Mouse (Mus musculus) urinary bladder, postnatal 4 days (tissue): ENCODE results near the gene Tbc1d22a.

ENCODE experiments used
- DNase-seq, 2 experiments: peaks; one replicate each; pipeline ENCODE4 v3.0.0; 2021 to 2022; ENCODE audit warnings: low spot score in 2 of 2

The Tbc1d22a gene

DNA sequence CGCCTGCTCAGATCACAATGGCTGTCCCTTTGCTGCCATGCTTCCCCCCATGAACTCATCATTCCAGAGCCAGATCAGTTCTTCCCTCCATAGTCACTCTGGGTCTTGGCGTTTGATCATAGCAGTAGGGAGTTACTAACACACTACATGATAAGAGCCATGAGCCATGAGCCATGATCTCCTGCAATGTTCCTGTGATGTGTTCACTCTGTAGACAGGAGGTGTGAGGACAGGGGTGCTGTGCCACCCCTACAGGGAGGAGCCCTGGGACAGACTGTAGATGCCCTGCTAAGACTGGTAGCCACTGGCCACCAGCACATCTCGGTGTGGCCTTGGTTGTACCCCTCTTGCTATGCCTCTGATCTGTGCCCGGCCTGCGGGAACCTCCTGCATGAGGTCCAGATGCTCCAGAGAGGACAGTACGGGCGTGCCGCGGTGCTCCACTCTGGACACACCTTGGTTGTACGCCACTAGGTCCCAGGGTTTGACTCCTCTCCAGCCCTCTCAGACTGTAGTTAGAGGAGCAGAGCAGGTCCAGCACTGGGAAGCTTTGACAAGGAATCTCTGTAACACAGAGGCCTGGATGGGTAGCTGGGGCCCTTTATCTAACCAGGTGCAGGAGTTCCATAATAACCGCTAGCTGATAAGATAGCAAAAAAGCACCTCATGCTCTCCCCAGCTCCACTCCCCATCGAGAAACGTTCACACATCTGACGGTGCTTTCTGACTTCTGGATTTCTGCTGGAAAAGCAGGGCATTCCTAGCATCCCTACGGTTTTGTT is 224.9 kb downstream of the Tbc1d22a start:
- DNase-seq: no peak

- no peak for DNase-seq
Observed at GRCm38 (mm10) chr15:86444271-86444670, 230.0 kb downstream of the Tbc1d22a start.

- no peak for DNase-seq
Observed at GRCm38 (mm10) chr15:86446064-86446463, 231.8 kb downstream of the Tbc1d22a start.

DNA sequence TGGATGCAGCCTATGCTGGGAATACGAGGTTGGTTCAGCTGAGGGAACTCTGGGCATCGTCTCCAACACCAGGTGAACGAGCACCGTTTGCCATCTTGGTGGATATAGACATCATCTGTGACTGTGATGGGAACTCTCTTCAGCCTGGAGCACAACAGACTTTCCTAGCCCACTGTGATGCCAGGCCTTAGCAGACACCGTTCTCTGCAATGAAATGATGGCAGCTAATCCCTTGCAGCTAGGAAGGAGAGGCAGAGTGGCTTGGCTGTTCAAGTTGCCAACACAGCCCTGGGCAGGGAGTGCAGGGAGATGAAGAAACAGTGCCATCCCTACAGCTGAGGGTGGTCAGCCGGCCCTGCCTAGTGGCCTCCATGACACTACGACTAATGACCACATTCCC is 233.0 kb downstream of the Tbc1d22a start:
- no peak for DNase-seq

DNA sequence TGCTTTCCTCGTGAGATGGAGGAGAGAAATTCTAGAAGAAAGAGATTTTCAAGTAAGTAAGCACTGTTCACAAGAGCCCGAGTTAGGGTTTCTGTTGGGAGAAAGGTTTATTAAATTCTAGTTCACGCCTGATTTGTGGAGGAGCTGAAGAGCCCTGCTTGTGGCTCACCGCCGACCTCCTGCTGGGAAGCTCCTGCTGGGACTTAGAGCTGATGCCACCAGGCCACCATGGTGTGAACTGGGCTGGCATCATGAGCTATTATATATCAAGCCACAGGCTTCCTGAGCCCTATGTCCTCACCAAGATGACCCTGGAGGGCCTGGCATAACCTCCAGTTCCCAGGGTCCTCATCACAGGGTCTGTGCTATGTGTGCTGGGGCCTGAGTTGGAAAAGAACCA is 235.0 kb downstream of the Tbc1d22a start:
- no peak for DNase-seq

GRCm38 (mm10) chr15:86449794-86450193 is 235.5 kb downstream of the Tbc1d22a start:
- no peak for DNase-seq

DNA sequence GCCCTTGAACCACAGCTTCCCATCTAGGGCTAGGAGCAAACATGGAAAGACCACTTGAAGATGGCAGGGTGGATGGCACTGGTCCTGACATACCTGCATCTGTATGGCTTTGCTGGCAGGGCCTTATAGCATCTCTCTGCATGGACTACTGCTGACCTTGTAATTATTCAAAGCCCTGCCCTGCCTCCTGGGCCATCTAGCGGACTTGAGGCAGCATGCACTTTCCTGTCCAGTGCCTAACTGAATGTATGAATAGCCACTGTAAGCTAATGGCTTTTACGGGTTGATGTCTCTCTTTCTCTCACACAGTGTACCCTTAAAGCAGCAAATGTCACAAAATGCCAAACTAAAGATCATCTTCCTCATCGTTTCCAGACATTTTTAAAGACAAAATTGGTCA is 245.2 kb downstream of the Tbc1d22a start:
- DNase-seq: no peak

GRCm38 (mm10) chr15:86462636-86463035 is 248.4 kb downstream of the Tbc1d22a start:
- DNase-seq: no peak

- DNase-seq: no peak
Observed at GRCm38 (mm10) chr15:86468082-86468481, 253.8 kb downstream of the Tbc1d22a start.

DNA sequence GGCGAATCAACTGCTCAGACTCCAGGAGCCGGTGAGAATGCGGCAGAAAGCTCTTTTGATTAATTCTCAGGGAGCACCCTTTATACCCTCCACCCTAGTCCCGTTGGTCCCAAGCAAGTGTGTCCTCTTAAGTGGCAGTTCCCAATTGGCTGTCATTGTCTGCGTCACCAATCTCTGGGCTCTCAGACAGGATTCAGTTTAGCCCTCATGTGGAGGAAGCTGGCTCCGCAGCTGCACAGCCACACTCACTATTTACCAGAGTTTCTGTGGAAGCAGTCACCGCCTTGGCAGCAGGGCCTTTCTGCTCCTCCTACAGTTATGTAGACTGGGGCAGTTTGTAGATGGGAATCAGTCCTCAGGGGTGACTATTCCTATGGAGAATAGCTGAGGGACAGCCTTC is 256.9 kb downstream of the Tbc1d22a start:
- no peak for DNase-seq

DNA sequence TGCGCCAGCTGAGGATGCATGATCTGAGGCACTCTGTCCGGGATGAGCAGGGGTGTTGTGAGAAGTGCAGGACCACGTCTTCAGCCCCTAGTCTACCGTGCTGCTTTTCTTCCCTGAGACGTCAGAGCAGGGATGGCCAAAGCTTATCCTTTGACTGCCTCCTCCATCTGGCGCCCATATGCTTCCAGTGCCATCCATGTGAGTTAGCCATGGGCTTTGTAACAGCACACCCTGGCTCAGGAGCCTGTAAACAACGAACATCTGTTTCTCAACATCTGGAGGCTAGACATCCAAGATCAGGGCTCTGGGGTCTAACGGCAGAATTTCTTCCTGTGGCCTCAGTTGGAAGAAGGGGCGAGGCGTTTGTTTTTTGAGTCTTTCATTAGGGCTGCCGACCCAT is 259.2 kb downstream of the Tbc1d22a start:
- no peak for DNase-seq

DNA sequence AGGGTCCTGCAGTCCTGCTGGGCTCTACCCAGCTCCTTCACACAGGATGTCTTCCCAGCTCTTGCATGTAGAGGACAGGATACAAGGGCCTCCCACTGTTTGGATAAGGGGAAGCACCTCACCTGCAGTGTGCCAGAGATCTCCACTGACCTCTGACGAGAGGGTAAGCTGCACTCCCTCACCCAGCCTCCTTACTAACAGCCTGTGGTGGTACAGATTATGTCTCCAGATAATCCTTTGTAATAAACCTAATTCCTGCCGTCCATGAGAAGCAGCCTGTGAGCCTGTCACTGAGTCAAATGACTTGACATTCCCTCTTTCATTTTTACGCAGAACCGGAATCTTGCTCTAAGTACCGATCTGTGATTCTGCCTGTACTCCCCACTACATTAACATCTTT is 260.7 kb downstream of the Tbc1d22a start:
- no peak for DNase-seq

- no peak for DNase-seq
Observed at GRCm38 (mm10) chr15:86476483-86476882, 262.2 kb downstream of the Tbc1d22a start.

- DNase-seq: no peak
Observed at GRCm38 (mm10) chr15:86477032-86477431, 262.8 kb downstream of the Tbc1d22a start.

- no peak for DNase-seq
Observed at GRCm38 (mm10) chr15:86477471-86477992, 263.3 kb downstream of the Tbc1d22a start.

GRCm38 (mm10) chr15:86478685-86479502 is 264.6 kb downstream of the Tbc1d22a start:
- DNase-seq: peak in 1 of 2 experiments; percentile 28

GRCm38 (mm10) chr15:86482362-86482761 is 268.1 kb downstream of the Tbc1d22a start:
- no peak for DNase-seq

DNA sequence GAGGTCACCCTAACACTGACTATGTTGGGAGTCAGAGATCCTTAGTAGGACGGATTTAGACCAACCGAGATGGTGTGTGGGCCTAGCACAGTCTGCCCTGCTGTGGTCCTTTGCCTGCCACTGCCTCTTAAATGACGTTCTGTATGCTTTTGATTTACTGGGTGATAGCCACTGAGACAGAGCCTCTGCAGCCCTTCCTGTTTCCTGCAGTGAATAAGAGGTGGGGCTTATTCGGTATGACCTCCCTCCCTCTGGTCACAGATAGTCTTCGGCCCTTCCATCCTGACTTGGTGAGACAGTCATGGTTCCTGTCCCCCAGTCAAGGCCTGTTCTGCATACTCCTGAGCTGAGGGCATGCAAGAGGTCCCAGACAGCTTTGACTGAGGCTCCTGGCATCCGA is 271.6 kb downstream of the Tbc1d22a start:
- no peak for DNase-seq

GRCm38 (mm10) chr15:86487359-86487758 is 273.1 kb downstream of the Tbc1d22a start:
- no peak for DNase-seq

DNA sequence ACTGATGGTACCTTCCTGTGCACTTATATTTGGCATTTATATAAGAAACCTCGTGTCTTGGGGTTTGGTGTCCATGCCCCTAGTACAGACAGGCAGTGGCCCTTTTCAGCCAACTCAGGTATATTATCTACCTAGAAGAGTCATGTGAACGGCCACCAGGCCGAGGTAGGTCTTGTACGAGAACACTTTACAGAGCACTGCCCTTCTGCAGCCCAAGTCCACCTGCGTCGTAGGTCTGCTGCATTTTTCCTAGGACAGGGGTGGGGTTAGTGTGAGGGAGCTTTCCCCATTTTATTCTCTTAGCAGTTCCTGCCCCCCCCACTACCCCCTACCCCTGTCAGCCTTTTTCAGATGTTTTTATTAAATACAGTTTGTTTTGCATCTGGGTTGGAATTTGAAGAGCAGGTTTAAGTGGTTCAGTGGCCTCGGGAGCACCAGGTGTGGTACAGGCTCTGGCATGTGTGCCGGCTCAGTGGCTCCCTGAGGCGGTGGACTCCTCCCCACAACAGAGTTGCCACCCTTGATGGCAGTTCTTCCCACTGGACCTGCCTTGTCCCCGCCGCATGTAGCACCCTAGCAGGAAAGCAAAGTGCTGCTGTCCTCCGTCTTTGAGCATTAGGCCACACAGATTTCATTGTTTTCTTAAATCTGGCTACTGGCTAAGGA is 277.3 kb downstream of the Tbc1d22a start:
- DNase-seq: no peak

DNA sequence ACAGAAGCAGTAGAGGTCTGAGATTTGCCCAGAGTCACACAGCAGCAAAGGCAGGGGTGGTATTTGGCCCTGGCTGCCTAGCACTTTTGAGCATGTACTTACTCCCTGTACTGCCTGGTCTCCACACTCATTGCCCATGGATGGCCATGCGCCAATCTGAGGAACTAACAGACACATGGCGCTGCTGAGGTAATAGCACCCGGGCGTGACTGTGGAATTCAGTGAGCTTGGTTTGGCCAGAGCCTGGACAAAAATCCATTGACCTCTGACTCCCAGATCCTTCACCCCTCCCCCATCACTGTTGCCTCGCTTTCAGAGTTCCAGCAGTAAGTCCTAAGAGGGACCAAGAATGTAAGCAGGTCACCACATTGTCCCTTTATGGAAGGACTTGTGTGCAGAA is 278.4 kb downstream of the Tbc1d22a start:
- DNase-seq: no peak

DNA sequence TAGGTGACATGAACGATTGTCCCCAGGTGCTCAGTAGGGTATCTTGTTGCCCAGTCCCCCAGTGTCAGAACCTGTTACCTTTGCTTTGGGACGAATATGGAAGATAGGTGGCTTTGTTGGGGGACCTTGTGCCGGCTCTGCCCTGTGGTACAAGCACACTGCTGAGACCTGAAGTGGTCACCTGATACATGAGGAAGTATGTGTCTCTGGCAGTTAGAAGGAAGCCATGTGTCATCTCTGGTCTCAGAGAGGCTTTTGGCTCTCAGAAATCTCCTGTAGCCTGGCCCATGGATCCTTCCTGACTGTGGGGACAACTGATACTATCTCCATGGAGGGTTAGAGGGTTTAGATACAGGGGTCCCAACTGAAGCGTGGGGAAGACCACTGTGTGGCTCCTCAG is 281.9 kb downstream of the Tbc1d22a start:
- DNase-seq: no peak
